Mouse (Mus musculus): ENCODE measurements around the gene Gm21992.

Gm21992 gene

GRCm38 (mm10) chr19:4811063-4811908 is at the start of gene Gm21992, which contains the start of gene Rbm14:
Gene Gm21992, minus strand, starts transcription at chr19:4811612.
Gene Rbm14, minus strand, starts transcription at chr19:4811634.
- DNase-seq (ENCODE audit: low spot score), result peak; percentile 98

GRCm38 (mm10) chr19:4859081-4859480 is 47.7 kb upstream of the Gm21992 start:
- no peak for DNase-seq (ENCODE audit: low spot score)

GRCm38 (mm10) chr19:4855951-4856350 is 44.5 kb upstream of the Gm21992 start:
- DNase-seq (ENCODE audit: low spot score), result no peak

- DNase-seq (ENCODE audit: low spot score), result no peak
Observed at GRCm38 (mm10) chr19:4855470-4855820, 44.0 kb upstream of the Gm21992 start.

GRCm38 (mm10) chr19:4854552-4855469 is 43.4 kb upstream of the Gm21992 start, which contains the start of gene Ctsf:
Gene Ctsf, plus strand, starts transcription at chr19:4855130.
- peak; percentile 88 for DNase-seq (ENCODE audit: low spot score)

- DNase-seq (ENCODE audit: low spot score), result no peak
Observed at GRCm38 (mm10) chr19:4850281-4850680, 38.9 kb upstream of the Gm21992 start.

GRCm38 (mm10) chr19:4849800-4850199 is 38.4 kb upstream of the Gm21992 start:
- no peak for DNase-seq (ENCODE audit: low spot score)

- DNase-seq (ENCODE audit: low spot score), result no peak
Observed at GRCm38 (mm10) chr19:4847490-4847889, 36.1 kb upstream of the Gm21992 start.

- no peak for DNase-seq (ENCODE audit: low spot score)
Observed at GRCm38 (mm10) chr19:4845846-4846245, 34.4 kb upstream of the Gm21992 start.

GRCm38 (mm10) chr19:4842611-4843010 is 31.2 kb upstream of the Gm21992 start:
- no peak for DNase-seq (ENCODE audit: low spot score)

- DNase-seq (ENCODE audit: low spot score), result no peak
Observed at GRCm38 (mm10) chr19:4840848-4841247, 29.4 kb upstream of the Gm21992 start.

GRCm38 (mm10) chr19:4839149-4839548 is 27.7 kb upstream of the Gm21992 start, which contains the start of the genes Ccs and Ccdc87:
Gene Ccs, minus strand, starts transcription at chr19:4839332.
Gene Ccdc87, plus strand, starts transcription at chr19:4839366.
- DNase-seq (ENCODE audit: low spot score), result peak; percentile 95

- no peak for DNase-seq (ENCODE audit: low spot score)
Observed at GRCm38 (mm10) chr19:4838526-4839140, 27.2 kb upstream of the Gm21992 start.

GRCm38 (mm10) chr19:4837049-4837448 is 25.6 kb upstream of the Gm21992 start:
- DNase-seq (ENCODE audit: low spot score), result no peak

GRCm38 (mm10) chr19:4836096-4836495 is 24.7 kb upstream of the Gm21992 start:
- DNase-seq (ENCODE audit: low spot score), result no peak

GRCm38 (mm10) chr19:4833977-4834376 is 22.6 kb upstream of the Gm21992 start:
- peak; percentile 25 for DNase-seq (ENCODE audit: low spot score)

- no peak for DNase-seq (ENCODE audit: low spot score)
Observed at GRCm38 (mm10) chr19:4829156-4829555, 17.7 kb upstream of the Gm21992 start.

GRCm38 (mm10) chr19:4828444-4829114 is 17.2 kb upstream of the Gm21992 start:
- no peak for DNase-seq (ENCODE audit: low spot score)

- peak; percentile 69 for DNase-seq (ENCODE audit: low spot score)
Observed at GRCm38 (mm10) chr19:4820678-4821303, 9.4 kb upstream of the Gm21992 start.

- no peak for DNase-seq (ENCODE audit: low spot score)
Observed at GRCm38 (mm10) chr19:4817182-4817835, 5.9 kb upstream of the Gm21992 start.

GRCm38 (mm10) chr19:4813015-4813414 is 1.6 kb upstream of the Gm21992 start:
- no peak for DNase-seq (ENCODE audit: low spot score)

Measured in ovary, adult 18-20 months (tissue).